Mouse (Mus musculus) urinary bladder, postnatal 4 days (tissue): Measurements from ENCODE around the gene Pcsk2.

Source experiments
- DNase-seq, 2 experiments: peaks; one replicate each; pipeline ENCODE4 v3.0.0; 2021 to 2022; ENCODE audit warnings: low spot score in 2 of 2

Pcsk2 gene

DNA sequence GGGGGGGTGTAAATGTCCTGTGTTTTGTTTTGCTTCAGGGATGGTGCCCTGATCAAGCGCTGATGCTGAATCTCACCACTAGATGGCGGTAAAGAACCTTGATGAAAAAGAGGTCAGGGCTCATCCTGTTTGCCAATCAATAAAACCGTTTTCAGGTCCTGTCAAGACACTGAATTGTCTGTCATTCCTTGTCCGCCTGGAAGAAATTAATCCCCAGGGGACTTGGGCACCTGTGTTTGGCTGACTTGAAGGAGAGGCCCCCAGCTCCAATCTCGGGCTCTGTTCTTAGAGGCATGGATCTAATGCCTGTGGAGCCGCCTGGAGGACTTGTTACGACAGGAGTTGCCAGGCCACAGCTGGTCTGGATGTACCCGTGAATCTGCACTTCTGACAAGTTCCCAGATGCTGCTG lies 291.3 kb downstream of the Pcsk2 start:
- peak; percentile 47 to 78 for DNase-seq

- DNase-seq: no peak
These were observed 292.7 kb downstream of the Pcsk2 start for GRCm38 (mm10) chr2:143838698-143839097.

DNA sequence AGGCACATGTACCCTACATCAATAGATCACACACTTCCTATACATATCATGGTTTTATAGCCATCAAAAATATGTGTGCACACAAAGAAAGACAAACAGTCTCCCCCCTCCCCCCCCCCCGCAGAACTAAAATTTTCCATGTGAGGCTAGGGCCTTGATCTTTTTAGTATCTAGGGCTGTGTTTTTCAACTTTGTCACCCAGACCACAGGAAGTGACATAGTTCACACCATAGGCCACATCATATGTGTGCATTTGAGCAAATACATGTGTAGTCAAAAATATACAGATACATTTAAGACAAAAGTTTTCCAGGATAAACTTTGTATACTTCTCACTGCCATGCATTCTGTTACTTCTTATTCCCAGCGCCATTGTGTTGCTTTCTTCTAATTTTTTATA lies 293.5 kb downstream of the Pcsk2 start:
- DNase-seq: no peak

DNA sequence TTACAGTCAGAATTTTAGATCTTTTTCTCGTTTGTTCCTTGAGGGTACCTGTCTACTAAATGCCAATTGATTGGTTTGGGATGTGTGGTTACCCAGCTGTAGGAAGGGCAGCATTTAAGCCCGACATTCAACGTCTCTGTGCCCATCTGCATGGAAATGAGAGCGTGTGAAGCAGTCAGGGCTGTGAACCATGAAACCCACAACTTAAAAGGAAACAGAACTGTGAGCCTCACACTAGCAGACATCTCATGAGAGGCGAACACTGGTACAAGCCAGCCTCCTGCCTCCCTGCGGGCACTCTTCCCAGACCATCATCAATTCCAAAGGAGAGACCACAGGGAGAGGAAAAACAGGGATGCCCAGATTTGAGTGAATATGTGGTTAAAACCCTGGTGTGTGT lies 294.9 kb downstream of the Pcsk2 start:
- DNase-seq: no peak

DNA sequence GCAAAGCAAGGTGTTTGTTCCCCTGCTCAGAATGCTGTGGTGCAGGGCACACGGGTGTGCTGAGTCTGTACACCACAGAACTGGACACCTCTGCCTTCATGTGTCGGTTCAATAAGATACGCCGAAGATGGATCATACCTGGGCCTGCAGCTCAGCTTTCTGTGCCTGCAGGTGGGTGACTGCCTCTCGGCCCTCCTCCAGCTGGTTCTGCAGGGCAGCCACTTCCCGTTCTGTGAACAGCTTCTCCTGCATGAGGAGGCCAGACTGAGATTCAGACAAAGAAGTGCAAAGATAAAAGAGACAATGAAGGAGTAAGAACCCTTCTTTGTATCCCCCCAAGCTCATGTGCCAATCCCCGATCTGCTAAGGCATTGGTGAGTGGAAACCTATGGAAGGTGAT lies 295.6 kb downstream of the Pcsk2 start:
- DNase-seq: no peak

- no peak for DNase-seq
These were observed 298.8 kb downstream of the Pcsk2 start for GRCm38 (mm10) chr2:143844779-143845178.

DNA sequence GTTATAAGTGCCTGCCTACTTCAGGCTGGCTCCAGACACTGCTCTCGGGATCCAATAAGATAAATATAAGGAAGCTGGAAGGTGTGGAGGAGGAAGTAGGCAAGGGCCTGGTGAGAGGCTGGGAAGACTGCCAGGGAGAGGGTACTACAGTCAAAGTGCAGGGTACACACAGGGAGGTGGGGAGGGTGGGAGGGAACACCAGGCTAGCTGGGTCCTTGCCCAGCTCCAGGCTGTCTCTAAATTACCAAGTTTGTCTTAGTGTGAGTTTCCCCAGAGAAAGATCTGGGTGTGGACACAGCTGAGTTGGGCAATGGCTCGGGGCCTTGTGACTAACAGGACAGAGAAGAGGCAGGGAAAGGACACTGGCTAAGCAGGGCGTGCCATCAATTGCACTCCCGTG lies 300.8 kb downstream of the Pcsk2 start:
- no peak for DNase-seq

DNA sequence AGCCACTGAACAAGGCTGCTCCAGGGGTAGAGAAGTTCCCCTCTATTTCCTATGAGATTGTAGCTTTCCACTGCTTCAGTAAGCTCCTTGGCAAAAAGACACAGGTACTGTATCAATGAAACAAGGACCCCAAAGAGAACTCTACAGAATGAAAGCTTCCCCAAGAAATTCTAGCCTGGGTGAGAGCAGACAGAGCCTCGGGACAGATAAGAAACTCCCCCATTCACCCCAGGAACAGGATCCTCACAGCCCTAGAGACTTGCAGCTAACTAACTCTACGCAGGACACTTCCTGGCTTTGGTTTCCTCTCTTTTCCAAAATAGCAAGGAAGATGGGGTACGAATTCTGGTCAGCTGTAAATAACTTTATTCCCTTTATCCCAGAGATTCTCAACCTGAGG lies 301.3 kb downstream of the Pcsk2 start:
- DNase-seq: no peak

- no peak for DNase-seq
These were observed 305.6 kb downstream of the Pcsk2 start for GRCm38 (mm10) chr2:143851354-143852221.

DNA sequence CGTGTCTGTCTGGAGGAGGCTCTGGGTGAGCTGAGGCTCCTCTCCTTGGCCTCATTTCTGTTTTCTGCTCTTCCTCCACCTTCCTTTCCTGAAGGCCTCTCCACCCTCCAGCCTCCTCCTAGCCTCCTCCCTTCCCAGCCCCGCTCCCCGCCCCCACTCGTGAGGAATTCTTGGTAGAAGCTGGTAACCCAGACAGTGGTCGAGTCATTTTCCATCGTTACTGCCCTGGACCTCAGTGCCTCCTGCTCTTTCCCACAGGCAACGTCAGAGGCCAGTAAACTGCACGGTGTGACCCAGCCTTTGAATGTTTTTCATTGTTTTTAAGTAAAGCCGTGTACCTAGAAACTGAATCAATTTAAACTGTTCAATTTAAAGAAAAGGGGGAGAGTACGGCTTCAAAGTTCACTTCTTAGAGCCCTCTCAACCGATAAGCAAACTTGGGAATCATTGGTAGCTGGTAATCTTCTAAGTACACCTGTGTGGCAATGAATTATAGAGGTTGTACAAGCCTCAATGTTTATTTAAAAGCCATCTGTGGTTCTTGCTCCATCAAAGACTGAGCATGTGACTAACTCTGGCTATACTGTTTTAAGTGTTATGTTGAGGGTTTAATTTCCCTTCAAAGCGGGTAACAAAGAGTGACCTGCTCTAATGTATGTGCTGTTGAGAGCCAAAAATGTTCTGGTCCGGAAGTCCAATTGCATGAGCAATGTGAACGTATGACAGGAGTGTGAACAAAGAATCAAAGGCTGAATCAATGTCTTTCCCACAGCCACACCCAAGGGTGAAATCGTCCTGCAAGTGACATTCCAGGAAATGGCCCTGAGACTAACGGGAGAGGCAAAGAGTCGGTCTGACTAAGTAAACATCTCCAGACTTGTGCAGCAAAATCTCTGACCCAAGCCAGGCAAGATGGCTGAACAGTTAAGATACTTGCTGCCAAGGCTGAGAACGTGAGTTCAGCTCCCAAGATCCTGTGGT lies 306.6 kb downstream of the Pcsk2 start:
- no peak for DNase-seq

GRCm38 (mm10) chr2:143853447-143853846 lies 307.5 kb downstream of the Pcsk2 start:
- DNase-seq: no peak

GRCm38 (mm10) chr2:143859166-143859565 lies 313.2 kb downstream of the Pcsk2 start:
- no peak for DNase-seq

- DNase-seq: peak in 1 of 2 experiments; percentile 68
These were observed 316.7 kb downstream of the Pcsk2 start, which contains the start of gene Bfsp1 for GRCm38 (mm10) chr2:143862484-143863231. Gene Bfsp1 (minus strand): TSS chr2:143863173.

DNA sequence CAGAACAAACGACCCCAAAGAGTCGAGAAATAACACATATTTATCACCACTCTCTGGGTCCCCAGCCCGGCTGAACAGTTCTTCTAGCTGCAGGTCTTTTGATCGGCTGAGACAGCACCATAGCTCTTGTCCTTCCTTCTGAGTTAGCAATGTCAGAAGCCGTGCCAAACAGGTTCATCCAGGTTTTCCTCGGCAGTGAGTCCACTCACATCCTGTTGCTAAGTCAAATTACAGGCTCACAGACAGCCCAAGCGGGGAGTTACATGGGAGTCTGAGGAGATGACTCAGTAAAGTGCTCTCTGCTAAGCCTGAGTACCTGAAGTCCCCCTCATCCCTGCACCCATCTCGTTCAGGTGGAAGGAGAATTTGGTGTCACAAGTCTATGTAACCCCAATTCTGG lies 318.6 kb downstream of the Pcsk2 start:
- DNase-seq: no peak
